Mouse (Mus musculus) bone marrow macrophage, adult 2 months (primary cell): ENCODE measurements at regions not wholly inside any gene's neighbourhood (a gene's known extent, or its start where the extent isn't known, plus 50 kb on each side); places are given as distances from the start of the nearest gene placed in this dataset.
"Not testable (repeated sequence)": the region's sequence is repeated elsewhere in the genome, so short reads cannot be mapped to it uniquely, and the experiment has no call there.

Experiments
- CTCF ChIP-seq: IDR thresholded peaks from 2 replicates; pipeline ENCODE4 v1.5.1; 2012; ENCODE audit warnings: low read depth, mild to moderate bottlenecking, low read length, moderate library complexity
- POLR2A ChIP-seq: IDR thresholded peaks from 2 replicates; pipeline ENCODE4 v1.6.1; 2012; ENCODE audit warnings: mild to moderate bottlenecking, low read depth, low read length, borderline replicate concordance

DNA sequence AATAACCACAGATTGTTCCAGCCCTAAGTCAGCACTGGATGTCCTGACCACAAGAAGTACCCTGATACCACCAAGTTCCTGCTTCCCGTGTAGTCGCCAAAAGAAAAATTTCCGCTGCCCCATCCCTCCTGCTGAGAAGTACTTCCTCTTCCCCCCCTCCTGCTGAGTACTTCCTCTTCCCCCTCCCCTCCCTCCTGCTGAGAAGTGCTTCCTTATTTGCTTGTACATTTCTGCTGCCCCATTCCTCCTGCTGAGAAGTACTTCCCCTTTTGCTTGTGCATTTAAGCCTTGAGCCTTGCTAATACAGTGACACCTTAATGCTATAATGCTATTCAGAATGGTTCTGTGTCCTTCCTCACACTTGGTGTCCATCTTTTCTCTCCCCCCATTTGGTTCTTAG is 598.6 kb upstream of the Gpc5 start:
- not testable (repeated sequence) for TF ChIP-seq CTCF, POLR2A
